Mouse (Mus musculus): ENCODE measurements around the gene Crb1.
"Not testable (repeated sequence)": the region's sequence is repeated elsewhere in the genome, so short reads cannot be mapped to it uniquely, and the experiment has no call there.

Crb1 gene

DNA sequence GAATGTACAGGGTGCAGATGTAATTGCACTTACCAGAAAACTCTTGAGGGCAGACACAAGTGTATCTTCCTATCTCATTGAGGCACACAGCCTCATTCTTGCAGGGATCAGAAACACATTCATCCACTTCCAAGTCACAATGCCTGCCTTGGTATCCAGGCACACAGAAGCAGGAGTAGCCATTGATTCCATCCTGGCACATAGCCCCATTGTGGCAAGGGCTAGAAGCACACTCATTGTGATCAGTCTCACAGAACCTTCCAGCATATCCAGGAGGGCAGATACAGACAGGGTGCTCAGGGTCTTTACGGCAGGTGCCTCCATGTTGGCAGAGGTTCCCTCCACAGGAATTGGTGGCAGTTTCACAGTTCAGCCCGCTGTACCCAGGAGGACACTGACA is 39.9 kb downstream of the Crb1 start:
- in situ Hi-C loops (cut with MboI, MseI): no loop called here

GRCm38 (mm10) chr1:139328811-139329210 is 48.1 kb downstream of the Crb1 start:
- in situ Hi-C loops (cut with MboI, MseI): no loop called here

DNA sequence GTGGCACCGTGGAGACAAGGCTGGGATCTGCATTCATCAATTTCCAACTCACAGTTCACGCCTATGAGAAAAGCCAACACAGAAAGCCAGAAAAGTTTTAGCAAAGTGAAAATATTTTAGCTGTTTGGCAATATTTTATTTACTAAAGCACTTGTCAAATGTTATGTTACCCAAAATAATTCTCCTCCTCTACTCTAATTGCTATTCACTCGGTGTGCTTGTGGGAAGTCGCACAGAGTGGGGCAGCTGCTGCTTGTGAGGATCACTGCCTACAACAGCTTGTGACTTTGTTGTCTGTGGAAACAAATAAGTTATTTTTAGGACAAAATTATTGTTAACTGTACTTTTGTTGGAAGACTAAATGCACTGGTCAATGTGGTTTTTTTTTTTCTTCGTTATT is 48.6 kb downstream of the Crb1 start:
- in situ Hi-C loops (cut with MboI, MseI): no loop called here

DNA sequence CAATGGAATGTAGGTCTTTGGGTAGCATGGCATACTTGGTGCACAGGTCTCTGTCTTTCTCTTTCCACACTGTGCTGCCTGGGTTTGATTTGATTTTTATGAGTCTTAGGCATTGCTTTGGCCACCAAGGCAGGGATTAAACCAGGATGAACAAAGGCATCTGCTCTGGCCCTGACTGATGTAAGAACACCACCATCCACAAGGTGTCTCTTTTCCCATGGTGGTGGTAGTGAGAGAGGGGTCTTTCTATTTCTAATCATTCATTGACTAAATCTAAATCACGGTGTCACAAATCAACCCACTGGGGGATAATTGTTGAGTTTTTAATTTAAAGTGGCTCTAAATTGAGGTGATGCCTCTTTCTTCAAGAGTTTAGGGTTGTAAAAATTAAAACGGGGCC is 51.5 kb downstream of the Crb1 start:
- in situ Hi-C loops (cut with MboI, MseI): no loop called here

GRCm38 (mm10) chr1:139319798-139320197 is 57.1 kb downstream of the Crb1 start:
- in situ Hi-C loops (cut with MboI, MseI): no loop called here

DNA sequence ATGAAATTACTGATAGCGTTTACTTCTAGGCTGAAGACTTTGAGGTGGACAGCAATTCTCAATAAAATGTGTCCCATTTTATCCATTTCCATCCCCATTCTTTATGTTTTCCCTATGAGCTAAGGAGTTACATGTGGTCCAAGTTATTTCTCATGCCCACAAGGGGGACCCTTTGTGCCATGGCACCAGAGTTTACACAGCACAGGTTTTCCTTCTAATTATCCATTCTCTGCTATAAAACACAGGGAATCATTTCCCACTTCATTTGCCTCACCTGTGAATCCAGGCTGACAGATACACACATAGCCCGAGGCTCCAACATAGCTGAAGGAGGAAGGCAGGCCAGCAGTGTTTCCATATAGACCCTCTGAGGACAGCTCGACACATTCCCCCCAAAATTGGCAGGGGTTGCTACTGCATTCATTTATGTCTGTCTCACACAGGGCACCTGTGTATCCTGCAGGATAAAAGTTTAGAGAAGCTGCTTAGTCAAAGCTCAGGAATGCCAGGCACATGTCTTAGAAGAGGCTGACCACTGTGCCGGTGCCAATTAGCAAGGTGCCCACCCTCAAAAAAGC is 62.5 kb downstream of the Crb1 start:
- in situ Hi-C loops (cut with MboI, MseI): no loop called here

DNA sequence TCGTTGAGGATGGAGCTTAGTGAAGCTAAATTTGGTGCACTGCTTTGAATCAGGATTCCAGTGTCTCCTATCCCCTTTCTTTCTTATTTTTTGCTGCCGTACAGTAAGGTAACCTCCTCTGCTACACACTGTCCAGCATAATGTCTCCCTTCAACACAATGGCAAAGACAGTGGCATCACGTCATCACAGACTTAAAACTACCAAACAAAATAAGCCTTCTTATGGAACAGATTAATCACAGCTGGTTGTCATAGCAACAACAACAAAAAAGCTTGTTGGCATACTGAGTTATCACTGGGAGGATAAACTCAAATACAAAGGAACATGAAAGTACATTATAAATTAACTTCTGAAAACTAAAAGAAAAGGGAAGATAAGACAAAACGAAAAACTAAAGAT is 68.0 kb downstream of the Crb1 start:
- in situ Hi-C loops (cut with MboI, MseI): no loop called here

DNA sequence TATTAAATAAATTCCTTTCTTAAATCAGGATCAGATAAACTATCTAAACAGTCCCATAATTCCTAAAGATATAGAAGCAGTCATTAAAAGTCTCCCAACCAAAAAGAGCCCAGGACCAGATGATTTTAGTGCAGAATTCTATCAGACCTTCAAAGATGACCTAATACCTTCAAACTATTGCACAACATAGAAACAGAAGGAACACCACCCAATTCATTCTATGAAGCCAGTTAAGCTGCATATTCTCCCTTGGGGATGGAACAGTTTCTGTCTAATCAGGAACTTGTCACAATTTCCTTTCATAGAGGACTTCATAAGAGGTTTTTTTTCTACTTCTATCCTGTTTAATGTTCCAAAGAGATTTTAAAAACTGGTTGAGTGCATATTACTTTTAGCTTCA is 74.4 kb downstream of the Crb1 start:
- in situ Hi-C loops (cut with MboI, MseI): not testable (repeated sequence)

GRCm38 (mm10) chr1:139301830-139302229 is 75.1 kb downstream of the Crb1 start:
- in situ Hi-C loops (cut with MboI, MseI): no loop called here

DNA sequence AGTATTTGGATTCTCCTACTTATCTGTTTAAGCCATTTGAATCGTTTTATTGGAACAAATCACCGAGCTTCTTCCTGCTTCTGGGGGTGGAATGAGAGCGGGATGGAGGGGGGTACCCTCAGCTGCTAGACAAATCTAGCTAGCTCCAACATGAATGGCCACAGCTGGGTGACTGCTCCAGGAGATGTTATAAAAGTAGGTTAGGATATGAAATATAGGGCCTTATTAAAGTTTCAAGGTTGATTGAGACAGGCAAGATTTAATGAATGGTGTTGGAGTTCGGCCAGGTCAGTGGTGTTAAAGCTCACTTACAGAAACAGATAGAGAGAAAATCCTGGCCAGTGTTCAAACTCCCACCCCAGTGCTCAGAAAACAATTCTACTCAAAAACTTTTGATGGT is 84.9 kb downstream of the Crb1 start:
- in situ Hi-C loops (cut with MboI, MseI): no loop called here

GRCm38 (mm10) chr1:139291593-139291992 is 85.3 kb downstream of the Crb1 start:
- in situ Hi-C loops (cut with MboI, MseI): no loop called here

DNA sequence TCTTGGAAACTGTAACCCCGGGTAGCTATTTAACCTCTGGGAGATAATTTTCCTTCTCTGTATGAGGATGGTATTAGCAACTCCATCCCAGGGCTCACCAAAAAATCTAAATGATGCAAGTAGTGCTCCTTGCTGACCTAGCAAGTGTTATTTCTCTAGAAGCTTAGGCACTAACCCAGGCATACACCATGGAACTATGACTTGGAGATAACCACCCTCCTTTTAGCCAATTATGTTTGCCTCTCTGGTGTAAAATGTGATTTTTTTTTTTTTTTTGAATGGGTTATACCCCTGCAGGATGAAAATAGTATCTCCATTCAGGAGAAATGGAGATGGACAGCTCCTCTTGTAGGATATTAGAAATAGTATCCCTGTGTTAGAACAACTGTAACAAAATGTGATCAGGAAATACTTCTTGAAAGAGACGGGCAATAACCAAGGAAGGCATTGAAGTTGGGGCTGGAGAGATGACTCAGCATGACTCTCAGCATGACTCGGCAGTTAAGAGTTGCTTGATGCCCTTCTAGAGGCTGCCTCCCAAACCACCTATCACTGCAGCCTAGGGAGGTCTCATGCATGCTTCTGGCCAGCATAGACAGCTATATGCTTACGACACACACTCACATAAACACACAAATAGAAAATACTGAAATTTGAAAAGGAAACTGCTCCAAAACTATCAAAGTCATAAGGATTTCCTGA is 100.1 kb downstream of the Crb1 start:
- in situ Hi-C loops (cut with MboI, MseI): no loop called here

DNA sequence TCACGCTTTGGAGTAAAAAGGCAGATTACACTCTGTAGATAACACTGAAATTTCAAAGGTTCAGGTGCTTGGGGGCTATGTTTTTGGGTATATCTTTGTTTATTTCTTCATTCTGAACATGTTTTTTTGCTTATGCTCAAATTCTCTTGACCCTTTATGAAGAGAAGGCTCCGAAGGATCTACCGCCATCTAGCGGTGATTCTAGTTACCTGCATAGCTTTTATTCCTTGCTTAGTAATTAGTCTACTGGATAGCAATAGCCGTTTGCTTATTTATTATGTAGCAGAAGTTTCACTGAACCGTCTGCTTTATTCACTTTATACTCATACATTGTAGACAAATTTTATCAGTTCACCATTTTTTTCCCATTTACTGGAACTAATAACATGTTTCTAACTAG is 109.1 kb downstream of the Crb1 start:
- in situ Hi-C loops (cut with MboI, MseI): no loop called here

DNA sequence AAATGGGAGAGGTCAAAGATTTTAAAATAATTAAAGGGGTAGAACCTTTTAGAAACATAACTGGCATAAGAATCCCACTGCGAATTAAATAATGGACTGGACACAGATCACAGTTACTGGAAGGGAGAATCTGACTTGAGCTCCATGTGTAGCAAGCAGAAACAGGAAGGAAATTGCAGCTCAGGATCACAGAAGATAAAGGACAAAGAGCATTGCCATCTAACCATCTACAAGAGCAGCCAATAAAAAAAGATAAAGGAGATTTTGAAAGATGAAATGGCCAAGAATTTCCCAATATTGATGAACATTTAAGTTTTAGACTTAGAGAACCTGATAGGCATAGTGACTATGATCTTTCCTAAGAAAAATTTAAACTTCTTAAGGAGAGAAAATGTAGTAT is 112.7 kb downstream of the Crb1 start:
- in situ Hi-C loops (cut with MboI, MseI): no loop called here

GRCm38 (mm10) chr1:139263158-139263557 is 113.7 kb downstream of the Crb1 start:
- in situ Hi-C loops (cut with MboI, MseI): no loop called here

- in situ Hi-C loops (cut with MboI, MseI): no loop called here
Measured at GRCm38 (mm10) chr1:139255581-139255980, 121.3 kb downstream of the Crb1 start.

DNA sequence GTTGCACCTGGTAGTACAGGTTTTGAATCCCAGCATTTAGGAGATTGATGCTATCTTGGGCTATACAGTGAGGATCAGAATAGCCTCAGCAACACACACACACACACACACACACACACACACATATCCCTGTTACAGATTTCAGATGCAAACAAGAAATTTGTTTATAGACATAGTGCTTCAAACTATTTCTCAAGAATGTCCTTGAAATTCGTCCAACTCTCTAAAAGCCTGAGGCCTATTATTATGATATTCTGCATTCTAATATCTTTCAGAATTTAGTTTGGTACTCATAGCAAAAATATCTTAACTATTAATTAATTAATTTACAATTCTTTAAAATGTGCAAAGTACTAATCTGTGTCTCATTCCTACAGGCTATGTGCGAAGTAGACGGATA is 124.9 kb downstream of the Crb1 start:
- in situ Hi-C loops (cut with MboI, MseI): no loop called here

GRCm38 (mm10) chr1:139249159-139249558 is 127.7 kb downstream of the Crb1 start:
- in situ Hi-C loops (cut with MboI, MseI): no loop called here

DNA sequence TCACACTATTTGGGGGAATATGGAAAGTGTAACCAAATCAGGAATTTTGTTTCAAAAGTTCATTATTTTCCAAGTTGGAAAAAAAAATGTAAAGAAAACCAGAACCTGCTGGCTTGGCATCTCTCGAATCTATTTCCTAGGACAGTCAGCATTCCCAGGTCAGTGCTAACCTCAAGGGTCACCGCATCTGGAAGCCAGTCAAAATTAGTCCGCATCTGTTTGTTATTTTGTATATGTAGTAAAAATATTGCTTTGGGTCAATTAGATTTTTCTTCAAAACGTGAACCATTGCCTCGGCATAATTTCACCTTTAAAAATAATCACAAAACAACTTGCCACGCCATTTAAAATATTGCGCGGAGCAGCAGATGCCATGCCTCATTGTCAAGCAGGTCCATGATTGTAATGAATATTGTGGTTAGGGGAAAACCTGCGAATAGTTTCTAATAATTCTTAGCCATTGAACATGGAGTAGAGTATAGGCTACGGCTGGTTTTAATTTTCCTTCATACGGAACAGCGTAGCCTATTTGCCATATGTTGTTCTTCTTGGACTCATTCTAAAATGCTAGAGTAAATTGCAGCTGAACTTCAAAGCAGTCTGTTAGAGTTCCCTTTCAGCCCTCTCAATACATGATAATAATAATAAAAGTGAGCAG is 130.0 kb downstream of the Crb1 start:
- in situ Hi-C loops (cut with MboI, MseI): no loop called here

DNA sequence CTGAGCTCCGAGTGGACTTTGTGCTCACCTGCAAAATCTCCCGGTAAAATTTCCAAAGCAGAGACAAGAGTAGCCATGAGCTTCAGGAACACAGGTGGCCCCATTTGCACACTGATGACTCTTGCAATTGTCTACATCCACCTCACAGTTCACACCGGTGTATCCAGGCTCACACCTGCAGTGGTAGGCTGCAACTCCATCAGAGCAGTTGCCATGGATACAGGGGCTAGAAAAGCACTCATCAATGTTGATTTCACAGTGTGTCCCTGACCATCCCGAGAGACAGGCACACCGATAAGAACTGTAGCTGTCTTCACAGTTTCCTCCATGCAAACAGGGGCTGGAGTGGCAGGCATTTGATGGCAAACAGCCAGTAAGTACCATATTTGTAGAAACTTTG is 140.1 kb downstream of the Crb1 start:
- in situ Hi-C loops (cut with MboI, MseI): no loop called here

GRCm38 (mm10) chr1:139234611-139235568 is 142.0 kb downstream of the Crb1 start:
- in situ Hi-C loops (cut with MboI, MseI): no loop called here

- in situ Hi-C loops (cut with MboI, MseI): no loop called here
Measured at GRCm38 (mm10) chr1:139232636-139233035, 144.3 kb downstream of the Crb1 start.
